Mouse (Mus musculus) olfactory bulb, adult 2 months (tissue): ENCODE data around the gene Adgrv1.

Source experiments
- CTCF ChIP-seq: fragments of 200-500 bp; IDR thresholded peaks from 2 replicates; pipeline ENCODE4 v1.5.1; 2012; ENCODE audit warnings: low read depth, mild to moderate bottlenecking, low read length, moderate library complexity; ENCODE audit not compliant: insufficient read depth
- POLR2A ChIP-seq: fragments of 200-500 bp; IDR thresholded peaks from 2 replicates; pipeline ENCODE4 v1.6.1; 2012; ENCODE audit warnings: mild to moderate bottlenecking, low read depth, low read length, moderate library complexity; ENCODE audit not compliant: insufficient read depth

DNA sequence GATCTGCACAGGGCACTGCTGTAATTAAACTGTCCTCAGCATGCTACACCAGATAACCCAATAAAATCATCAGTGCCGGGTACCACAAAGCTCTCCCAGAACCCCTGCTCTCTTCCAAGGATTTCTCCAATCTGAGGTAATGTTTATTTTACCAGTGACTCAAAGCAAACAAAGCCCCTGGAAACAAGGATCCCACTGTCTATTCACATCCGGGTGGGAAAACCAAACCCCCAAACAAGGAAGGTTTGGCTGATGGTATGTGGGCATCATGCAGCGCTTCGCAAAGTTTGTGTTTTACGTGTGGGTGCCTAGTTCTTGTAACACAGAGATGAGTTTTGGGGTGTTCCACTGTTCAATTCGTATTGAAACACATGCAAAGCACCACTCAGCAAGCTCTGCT, 7.9 kb upstream of the Adgrv1 start:
- TF ChIP-seq POLR2A: no peak
- no peak for TF ChIP-seq CTCF
